Mouse (Mus musculus) brain, embryonic 14.5 days (tissue): Measurements from ENCODE around the gene Pex14.

Source experiments
- CTCF ChIP-seq: fragments of 200-500 bp; IDR thresholded peaks from 2 replicates; pipeline ENCODE4 v1.5.1; 2012; ENCODE audit warnings: inconsistent platforms, mild to moderate bottlenecking, moderate library complexity, borderline replicate concordance; ENCODE audit not compliant: insufficient read depth, insufficient read length; ENCODE audit errors: extremely low read depth
- POLR2A ChIP-seq: fragments of 200-500 bp; IDR thresholded peaks from 2 replicates; pipeline ENCODE4 v1.6.1; 2012; ENCODE audit warnings: mild to moderate bottlenecking, inconsistent platforms, borderline replicate concordance; ENCODE audit not compliant: poor library complexity, insufficient read depth, insufficient read length, severe bottlenecking; ENCODE audit errors: extremely low read depth

DNA sequence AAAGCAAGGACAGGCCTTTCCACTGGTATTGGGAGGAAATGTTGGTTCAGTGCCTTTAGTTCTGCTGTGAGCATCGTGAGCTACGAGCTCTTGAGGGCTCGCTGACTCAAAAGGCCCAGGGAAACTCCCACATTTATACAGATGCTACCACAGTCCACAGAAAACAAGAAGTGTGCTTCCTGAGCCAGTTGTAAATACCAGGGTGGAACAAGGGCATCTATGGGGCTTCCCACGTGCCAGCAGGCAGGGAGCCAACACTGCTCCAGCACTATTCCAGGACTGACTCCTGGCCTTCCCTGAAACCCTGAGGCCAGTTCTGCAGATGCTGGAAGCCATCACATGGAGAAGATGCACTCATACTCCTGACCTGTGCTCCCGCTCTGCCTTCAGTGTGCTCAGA is 130.1 kb downstream of the Pex14 start:
- TF ChIP-seq CTCF (no peak), POLR2A (no peak)
